Mouse (Mus musculus) bone marrow macrophage, adult 2 months (primary cell): ENCODE data around the gene Wdr19. TPM values are rescaled to one million over a fixed set of nuclear protein-coding genes. Genes with fewer than 3 reads are reported as not detected.
A peak's percentile ranks its signal among the peaks of the same experiment; 100 is the strongest.

Experiments used
- H3K27ac ChIP-seq: 2 replicates; pipeline ENCODE4 v1.5.1; 2012; ENCODE audit warnings: low read depth, low read length; ENCODE audit not compliant: insufficient read depth
- H3K4me1 ChIP-seq: 2 replicates; pipeline ENCODE4 v1.6.1; 2012; ENCODE audit warnings: low read length; ENCODE audit not compliant: control insufficient read depth, insufficient read depth
- H3K4me3 ChIP-seq: 2 replicates; pipeline ENCODE4 v1.5.1; 2012; ENCODE audit warnings: mild to moderate bottlenecking, low read length, moderate library complexity; ENCODE audit not compliant: insufficient read depth
- CTCF ChIP-seq: IDR thresholded peaks from 2 replicates; pipeline ENCODE4 v1.5.1; 2012; ENCODE audit warnings: low read depth, mild to moderate bottlenecking, low read length, moderate library complexity
- POLR2A ChIP-seq: IDR thresholded peaks from 2 replicates; pipeline ENCODE4 v1.6.1; 2012; ENCODE audit warnings: mild to moderate bottlenecking, low read depth, low read length, borderline replicate concordance
- polyA plus RNA-seq: library from polyadenylated mRNA; stranded (reverse); fragments of >200 nt; gene quantifications from 2 replicates; pipeline ENCODE4 v1.2.4, GENCODE M21; 2012; ENCODE audit not compliant: missing spikeins, insufficient read depth, insufficient read length

Gene Wdr19
- 11.8 and 12.0 TPM in 2 replicates for polyA plus RNA-seq

DNA sequence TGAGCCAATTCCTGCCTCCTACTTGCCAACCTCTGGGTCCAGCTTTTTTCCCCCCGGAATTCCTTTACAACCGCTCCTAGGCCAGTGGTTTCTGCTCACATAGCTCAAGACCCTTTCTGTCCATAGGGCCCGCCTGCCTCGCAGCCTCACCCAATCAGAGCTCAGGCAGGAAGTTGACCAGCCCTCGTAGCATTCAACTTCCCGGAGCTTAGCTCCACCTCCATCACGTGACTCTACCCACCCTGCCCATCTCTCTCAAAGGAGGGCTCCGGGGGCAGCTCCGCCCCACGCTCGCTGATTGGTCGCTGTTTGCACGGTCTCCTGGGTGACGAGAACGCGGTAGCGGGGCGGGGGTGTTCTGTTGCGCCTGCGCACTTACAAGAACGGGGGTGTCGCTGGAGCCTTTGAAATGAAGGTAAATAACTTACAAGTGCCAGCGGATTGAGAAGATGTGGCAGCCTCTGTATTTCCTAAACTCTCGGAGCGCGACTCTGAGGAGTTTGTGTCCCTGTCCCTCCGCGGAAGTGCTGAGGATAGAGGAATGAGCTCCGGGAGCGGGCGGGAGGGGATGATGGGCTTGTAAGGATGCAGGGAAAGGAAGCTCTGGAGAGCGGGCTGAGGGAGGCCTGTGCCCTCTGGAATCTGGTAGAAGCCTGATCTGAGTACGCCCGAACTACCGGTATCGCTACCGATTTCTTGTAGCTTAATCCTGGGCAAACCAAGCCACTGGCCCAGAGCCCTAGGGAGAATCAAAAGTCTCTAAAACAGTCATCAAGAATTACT is at the start of gene Wdr19:
Gene Wdr19 (plus strand): TSS at position 351 of the 783 bp plus-strand sequence.
- TF ChIP-seq CTCF (no peak), POLR2A (0 out of 2 replicates have a peak, but pooled peaks have one; percentile 36)
- H3K4me3 ChIP-seq = peak within 1 kb of the TSS; percentile 78
- peaks cover 6% of the 10 kb centered on the region; the same call in 1 of the 2 replicates for H3K4me1 ChIP-seq
- H3K27ac ChIP-seq = peak within 1 kb of the TSS; percentile 40

DNA sequence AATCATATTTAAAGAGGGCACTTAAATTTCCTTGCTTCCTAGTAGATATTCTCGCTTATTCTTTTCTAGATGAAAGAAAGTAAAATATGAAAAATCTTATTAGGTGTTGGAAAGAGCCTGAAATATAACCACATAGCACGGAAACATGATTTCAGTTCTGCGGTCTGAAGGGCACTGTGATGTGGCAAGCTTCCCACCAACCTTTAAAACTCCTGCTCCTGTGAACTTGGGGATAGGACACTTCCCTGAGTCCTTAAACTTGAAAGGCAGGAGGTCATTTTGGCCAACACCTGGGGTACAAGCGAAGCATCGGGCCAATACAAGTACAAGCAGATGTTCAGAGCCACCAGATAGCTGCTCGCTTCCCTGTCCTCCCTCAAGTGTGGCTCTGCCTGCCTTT is 49.8 kb upstream of the Wdr19 start:
- TF ChIP-seq POLR2A (no peak), CTCF (no peak)
- no peaks in the 10 kb centered on the region for H3K4me1 ChIP-seq

DNA sequence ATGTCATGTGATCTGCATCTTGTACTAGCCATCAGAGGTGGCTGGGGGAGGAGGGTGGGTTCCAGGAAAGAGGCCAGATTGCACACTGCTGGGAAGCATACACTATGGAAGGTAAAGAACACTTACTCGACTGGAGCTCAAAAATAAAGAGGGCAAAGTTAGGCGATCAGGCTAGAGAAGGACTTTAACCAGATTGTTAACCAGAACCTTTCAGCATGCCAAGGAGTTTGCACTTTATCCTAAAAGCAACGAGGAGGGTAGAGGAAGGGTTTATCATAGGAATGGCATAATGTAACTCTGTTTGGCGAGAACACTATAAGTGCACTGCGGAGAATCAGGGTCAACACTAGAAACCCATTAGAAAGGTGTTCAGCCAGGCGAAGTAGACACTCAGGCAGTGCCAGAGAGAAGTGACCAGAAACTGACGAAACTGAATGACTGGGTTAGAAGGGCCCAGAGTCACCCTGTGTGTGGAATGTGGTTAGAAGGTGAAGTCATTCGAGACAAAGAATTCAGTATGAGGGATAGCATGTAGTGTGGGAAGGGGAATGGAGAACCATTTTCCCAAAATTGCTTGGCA is 49.0 kb upstream of the Wdr19 start:
- no peaks in the 10 kb centered on the region for H3K4me1 ChIP-seq
- TF ChIP-seq POLR2A (no peak), CTCF (no peak)
- no peak overlapping the region for H3K4me3 ChIP-seq
- H3K27ac ChIP-seq = no peak overlapping the region

More for the DNA sequence above, 49.8 kb upstream of the Wdr19 start:
- no peak overlapping the region for H3K27ac ChIP-seq
- no peak overlapping the region for H3K4me3 ChIP-seq

DNA sequence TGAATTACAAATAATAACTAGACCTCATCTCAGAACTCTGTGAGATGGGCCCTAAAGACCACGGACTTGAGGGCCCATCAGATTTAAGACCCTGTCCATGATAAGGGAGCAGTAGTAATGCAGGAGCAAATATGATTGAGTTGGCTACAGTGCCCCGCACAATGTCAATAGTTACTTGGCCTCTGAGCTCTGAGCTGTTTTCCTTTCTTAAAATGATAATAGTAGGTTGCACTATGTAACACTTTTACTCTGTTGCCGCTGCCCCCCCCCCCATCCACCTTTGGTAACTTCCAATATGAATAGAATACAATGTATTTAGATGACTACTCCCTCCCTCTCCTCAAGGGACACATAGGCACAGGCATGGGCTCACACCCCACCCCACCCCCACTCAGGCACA is 48.2 kb upstream of the Wdr19 start:
- no peak overlapping the region for H3K4me3 ChIP-seq
- TF ChIP-seq CTCF = no peak
- TF ChIP-seq POLR2A = no peak
- no peak overlapping the region for H3K27ac ChIP-seq
- no peaks in the 10 kb centered on the region for H3K4me1 ChIP-seq

DNA sequence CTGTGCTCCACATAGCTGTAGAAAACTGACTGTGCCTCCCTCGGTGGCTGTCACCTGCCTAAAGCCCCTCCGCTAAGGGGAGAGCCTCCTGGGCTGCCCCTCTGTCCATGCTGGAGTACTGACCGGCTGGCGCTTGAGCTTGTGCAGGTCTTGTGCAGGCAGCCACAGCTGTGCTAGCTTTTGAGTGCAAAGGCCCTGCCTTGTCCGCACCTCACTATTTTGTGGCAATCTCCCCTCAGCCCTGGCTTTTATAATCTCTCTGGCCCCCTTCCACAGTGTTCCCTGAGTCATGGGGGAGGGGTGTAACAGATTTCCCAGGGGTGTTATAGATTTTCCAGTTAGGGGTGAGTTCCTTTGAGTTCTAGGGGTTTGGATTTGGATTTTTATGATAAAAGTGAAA is 47.7 kb upstream of the Wdr19 start:
- no peaks in the 10 kb centered on the region for H3K4me1 ChIP-seq

DNA sequence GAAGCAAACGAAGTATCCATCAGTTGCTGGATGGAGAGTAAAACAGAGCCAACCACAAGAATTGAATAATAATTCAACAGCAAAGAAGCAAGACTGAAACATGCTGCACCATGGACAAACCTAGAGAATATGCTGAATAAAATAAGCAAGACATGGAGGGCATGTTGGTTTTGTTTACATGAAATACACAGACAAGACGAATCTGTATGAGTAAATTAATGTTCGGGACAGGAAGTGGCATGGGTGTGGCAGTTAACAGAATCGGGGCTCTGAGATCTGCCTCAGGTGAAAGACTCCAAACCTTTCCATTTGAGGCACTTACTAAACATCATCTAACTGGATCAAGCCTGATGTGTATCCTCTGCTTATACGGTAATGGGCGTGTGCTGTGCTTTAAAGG is 45.2 kb upstream of the Wdr19 start:
- no peak overlapping the region for H3K27ac ChIP-seq
- no peak overlapping the region for H3K4me3 ChIP-seq
- no peak for TF ChIP-seq CTCF
- no peak for TF ChIP-seq POLR2A
- H3K4me1 ChIP-seq = no peaks in the 10 kb centered on the region

More for the DNA sequence above, 47.7 kb upstream of the Wdr19 start:
- TF ChIP-seq CTCF = no peak
- Histone ChIP-seq H3K4me3 (no peak overlapping the region), H3K27ac (no peak overlapping the region)

DNA sequence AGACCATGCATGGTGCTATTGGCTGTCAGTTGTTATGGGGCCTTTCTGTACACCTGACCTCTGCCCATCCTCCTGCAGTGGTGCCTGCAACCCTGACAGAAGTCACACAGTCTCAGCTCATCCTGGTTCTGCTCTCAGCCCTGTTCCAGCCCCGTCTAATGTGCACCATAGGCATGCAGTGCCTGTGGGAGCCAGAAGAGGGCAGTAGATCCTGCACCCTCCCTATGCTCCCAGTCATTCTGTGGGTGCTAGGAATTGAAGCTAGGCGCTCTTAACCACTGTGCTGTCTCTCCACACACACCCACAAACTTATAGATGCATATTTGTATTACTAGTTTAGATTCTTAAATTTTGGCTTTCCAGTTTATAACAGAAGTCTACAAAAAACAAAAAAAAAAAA is 42.6 kb upstream of the Wdr19 start:
- H3K4me1 ChIP-seq = no peaks in the 10 kb centered on the region
- no peak for TF ChIP-seq POLR2A
- peak; percentile 72 for TF ChIP-seq CTCF
- no peak overlapping the region for H3K4me3 ChIP-seq
- H3K27ac ChIP-seq = no peak overlapping the region

DNA sequence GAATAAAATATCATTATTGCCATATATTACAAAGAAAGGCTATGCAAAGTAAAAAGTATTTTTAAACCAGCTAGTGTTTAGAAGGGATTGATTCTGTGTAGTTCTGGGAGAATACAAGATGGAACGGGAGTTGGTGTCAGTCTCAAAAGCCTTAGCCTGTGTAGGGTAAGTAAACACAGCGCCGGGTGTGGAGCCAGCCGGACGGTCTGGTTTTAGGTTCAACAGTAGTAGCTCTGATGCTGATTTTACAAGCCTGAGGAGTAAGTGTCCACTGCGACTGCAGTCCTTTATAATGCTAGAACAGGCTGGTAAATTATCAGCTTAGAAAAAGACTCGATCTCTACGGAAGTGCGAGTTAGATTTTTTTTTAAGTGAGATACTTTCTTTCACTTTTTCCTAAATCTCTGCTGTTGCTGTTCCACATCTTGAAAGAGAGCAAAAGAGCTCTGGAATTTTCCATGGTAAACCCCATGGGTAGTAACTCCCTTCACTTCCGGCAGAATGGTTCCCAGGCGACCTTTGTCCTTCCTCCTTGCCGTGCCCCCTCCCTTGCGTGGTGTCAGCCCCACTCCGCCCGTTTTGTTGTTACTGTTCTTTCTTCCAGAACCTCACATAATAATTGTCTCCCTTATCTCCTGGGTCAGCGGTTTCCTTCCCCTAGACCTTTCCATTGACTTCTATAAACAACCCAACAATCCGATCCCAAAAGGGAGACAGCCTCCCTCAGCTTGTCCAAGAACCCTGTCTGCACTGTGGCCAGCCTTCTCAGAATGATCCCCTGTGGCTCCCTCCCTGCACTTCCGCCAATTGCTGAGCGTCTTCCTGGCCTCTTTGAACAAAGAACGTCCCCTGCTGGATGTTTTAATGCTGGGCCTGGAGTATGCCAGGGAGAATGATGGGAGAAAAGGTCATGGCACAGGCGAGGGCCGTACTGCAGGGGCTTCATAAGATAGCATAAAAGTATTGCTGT is 41.8 kb upstream of the Wdr19 start:
- no peak overlapping the region for H3K4me3 ChIP-seq
- no peak overlapping the region for H3K27ac ChIP-seq
- H3K4me1 ChIP-seq = no peaks in the 10 kb centered on the region
- no peak for TF ChIP-seq POLR2A
- no peak for TF ChIP-seq CTCF

DNA sequence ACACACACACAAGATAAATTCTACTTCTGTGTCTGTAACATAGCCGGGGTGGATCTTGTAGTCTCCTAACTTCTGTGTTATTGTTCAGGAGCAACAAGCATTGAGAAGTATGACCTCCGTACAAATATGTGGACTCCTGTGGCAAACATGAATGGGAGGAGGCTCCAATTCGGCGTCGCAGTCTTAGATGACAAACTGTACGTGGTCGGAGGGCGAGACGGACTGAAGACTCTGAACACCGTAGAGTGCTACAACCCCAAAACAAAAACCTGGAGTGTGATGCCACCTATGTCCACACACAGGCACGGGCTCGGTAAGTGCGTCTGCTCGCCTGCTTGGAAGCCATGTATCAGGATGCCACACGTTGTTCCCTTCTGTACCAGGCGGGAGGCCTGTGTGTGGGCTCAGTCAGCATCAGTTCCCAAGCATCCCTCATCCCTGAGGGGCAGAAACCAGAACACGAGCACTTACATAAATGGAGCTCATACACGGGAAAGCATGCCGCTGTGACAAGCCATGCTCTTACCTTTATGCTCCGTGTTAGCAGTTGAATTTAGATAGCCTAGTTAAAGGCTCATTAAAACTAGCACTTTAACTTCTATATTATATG is 40.7 kb upstream of the Wdr19 start:
- TF ChIP-seq CTCF (no peak), POLR2A (no peak)
- no peak overlapping the region for H3K4me3 ChIP-seq
- no peaks in the 10 kb centered on the region for H3K4me1 ChIP-seq
- no peak overlapping the region for H3K27ac ChIP-seq
